Mouse (Mus musculus) layer of hippocampus, adult 8-10 months (tissue): ENCODE data around the gene Shisa3. TPM values are rescaled to one million over a fixed set of nuclear protein-coding genes. Genes with fewer than 3 reads are reported as not detected.
A peak's percentile ranks its signal among the peaks of the same experiment; 100 is the strongest.

ENCODE experiments used
- DNase-seq, 2 experiments: peaks; one replicate each; pipeline ENCODE4 v3.0.0; 2022; ENCODE audit warnings: low spot score in 2 of 2
- total RNA-seq, 4 experiments: library from RNA; stranded (reverse); gene quantifications; 2 replicates each; pipeline ENCODE4 v1.2.4; 2022

The Shisa3 gene
- total RNA-seq, 4 experiments from 2014 or later = 0.70 to 1.2 (median 0.94) TPM

DNA sequence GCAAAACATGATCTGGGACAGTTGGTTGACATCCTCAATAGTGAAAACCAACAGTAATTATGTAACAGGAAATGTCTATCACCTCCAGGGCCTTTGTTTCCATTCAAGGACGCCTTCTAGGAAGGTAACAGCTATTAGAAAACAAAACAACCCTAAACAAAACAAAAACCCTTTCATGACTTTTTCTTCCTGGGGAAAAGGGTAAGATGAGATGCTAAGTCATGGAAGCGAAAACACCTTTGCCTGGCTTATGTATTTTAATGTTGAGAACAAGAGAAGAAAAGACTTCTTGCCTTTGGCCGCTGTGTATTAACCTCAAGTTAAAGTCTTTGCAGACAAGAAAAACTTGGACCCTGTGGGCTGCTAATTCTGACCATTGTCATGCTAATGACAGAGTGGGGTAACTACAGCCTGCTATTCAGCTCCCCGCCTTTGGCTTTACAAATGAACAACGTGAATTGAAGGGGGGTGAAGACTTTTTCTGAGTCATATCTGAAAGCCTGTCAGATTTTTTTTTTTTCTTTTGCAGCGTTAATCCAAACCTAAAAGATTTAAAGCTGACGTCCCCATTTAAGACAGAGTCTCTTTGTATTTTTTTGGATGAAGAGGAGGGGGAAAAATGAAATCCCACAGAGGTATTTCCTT lies 25.6 kb downstream of the Shisa3 start:
- DNase-seq = no peak

- no peak for DNase-seq
These were observed 26.2 kb downstream of the Shisa3 start for GRCm38 (mm10) chr5:67633831-67634268.

GRCm38 (mm10) chr5:67634339-67634738 lies 26.7 kb downstream of the Shisa3 start:
- no peak for DNase-seq

DNA sequence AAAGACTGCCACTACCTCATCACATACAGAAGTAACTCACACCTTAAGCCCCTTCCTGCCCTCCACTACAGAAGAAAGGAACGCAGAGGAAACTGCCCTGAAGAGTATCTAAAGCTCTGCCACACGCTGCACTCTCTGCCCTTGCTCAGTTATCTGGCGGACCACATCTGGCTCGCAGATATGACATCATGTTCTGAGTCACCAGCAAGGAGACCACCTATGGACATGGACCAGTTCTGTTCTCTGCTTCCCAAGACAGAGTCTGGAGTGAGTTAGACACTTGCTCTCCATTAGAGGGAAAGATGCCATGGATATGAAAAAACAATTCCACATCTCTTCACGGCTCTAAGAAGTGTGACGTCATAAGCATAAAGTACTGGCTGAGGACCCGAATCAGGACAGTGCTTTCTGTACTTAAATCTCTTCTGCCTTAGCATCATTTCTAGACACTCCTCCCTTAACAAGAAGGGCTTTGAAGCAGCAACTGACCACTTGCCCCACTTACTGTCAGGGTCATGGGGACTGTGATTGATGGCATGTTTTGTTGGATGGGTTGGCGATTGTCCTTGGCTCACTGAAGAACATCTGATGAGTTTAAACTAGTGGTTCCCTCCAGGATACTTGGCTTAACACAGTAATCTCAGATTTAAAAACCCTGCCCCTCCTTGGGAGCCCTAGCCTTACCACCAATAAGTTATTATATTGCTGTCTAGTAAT lies 33.1 kb downstream of the Shisa3 start:
- no peak for DNase-seq

GRCm38 (mm10) chr5:67641406-67642120 lies 33.9 kb downstream of the Shisa3 start:
- no peak for DNase-seq

DNA sequence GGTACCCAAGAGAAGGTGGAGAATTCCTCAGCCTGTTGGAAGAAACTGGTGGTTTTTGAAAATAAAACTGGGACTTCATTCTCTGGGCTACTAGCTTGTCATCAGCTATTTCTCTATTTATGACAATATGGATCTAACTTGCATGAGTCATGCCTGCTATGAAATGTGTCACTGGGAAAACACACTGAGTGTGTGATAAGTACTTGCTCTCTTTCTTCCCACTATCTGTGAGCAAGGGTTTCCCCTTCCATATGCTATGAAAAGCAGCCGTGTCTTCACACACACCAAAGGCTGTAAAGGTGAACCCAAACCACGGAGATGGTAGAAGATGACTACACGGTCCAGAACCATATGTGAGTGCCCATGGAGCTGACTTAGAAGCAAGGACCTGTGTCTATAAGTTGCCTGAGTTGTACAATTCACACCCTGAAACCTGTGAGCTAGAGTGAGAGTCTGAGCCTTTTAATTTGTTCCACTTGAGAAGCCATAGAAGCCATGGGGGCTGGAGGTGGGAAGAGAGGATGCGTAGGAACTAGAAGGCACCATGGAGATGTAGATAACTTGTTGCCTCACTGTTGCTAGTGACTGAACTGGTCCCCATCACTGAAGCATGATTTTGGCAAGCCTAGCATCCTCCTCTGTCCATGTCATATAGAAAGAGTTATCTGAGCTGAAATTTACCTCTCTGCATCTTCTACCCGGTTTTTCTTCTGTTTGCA lies 36.0 kb downstream of the Shisa3 start:
- no peak for DNase-seq

GRCm38 (mm10) chr5:67646756-67647529 lies 39.3 kb downstream of the Shisa3 start:
- DNase-seq = peak in 1 of 2 experiments; percentile 36

DNA sequence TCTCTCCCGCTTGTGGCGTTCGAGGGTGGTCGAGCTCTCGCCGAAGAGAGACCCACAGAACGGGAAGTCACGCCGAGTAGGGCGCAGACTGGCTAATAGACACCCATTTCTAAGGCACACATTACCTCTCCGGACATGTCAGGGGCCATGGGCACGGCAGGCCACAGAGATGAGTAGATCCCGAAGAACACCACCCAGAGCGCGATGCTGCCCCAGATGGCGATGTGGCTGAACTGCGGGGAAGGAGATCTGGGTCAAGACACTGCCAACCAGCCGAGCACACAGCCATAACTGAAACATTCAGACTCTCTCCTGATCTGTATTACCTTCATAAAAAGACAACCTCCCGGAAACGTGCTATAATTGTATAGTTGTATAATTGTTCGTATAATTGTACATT lies 39.9 kb downstream of the Shisa3 start:
- DNase-seq = no peak

DNA sequence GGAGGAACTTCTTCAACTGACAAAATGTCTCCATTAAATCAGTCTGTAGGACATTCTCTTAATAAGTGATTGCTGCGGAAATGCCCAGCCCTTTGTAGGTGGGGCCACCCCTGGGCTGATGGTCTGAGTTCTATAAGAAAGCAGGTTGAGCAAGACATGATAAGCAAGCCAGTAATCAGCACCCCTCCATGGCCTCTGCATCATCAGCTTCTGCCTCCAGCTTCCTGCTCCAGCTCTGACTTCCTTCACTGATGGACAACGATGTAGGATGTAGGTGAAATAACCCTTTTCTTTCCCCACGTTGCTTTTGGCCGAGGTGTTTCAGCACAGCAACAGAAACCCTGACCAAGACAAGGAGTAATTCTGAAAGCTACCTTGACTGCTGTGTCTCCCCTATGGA lies 41.5 kb downstream of the Shisa3 start:
- no peak for DNase-seq

GRCm38 (mm10) chr5:67650021-67650420 lies 42.3 kb downstream of the Shisa3 start:
- no peak for DNase-seq

DNA sequence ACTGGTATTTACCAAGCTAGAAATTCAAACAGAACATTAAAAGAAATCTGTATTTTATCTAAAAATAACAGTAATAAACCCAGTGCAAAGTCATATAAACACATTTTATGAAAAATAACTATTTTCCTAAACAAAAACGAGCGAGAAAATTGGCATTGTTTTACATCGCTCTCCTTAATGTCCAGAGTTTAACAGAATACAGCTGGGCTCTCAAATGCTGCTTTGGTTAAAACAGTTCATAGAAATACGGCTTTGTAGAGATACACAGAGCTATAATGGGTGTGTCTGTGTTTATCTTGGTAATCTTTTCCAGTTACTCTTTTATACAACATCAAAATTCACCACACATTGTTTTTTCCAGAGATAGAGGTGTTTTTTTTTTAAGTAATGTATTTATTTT lies 44.8 kb downstream of the Shisa3 start:
- no peak for DNase-seq

GRCm38 (mm10) chr5:67653543-67653942 lies 45.9 kb downstream of the Shisa3 start:
- no peak for DNase-seq

- DNase-seq = no peak
These were observed 46.9 kb downstream of the Shisa3 start for GRCm38 (mm10) chr5:67654572-67654971.

- no peak for DNase-seq
These were observed 48.2 kb downstream of the Shisa3 start for GRCm38 (mm10) chr5:67655696-67656519.

DNA sequence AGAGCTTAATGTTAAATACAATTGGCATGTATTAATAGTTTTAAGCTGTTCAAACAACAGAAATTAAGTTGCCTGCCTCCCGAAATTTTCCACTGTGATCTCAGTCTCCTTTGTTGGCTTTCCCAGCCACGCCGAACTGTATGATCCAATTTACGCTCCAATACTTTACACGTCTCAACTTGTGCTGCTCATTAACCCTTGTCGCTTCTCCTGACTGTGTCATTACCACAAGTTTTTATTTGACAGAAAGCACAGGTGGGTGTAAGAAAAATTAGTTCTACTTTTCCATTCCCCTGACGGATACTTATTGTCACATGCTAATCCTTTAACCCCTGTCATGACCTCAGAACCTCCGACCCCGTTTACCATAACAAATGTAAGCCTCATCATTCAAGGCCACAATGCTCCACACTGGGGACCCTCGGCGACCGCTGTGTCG lies 49.2 kb downstream of the Shisa3 start:
- no peak for DNase-seq

DNA sequence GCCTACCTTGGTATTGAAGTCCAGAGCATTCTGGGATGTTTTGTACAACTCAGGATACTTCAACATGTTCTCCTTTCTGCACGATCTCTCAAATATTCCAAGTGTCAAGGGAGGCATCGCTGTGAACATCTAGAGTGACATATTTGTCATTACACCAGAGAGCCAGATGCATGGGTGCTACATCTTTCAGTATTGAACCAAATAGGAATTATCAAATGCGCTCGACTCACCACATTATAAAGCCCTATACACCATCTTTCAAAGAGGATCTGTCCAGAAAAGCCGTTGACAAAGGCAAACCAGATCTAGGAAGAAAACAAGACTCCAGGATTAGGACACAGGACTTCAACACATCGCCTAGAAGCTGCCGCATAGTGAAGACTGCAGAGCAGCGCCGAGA lies 52.2 kb downstream of the Shisa3 start:
- no peak for DNase-seq

GRCm38 (mm10) chr5:67662715-67663114 lies 55.0 kb downstream of the Shisa3 start:
- DNase-seq = no peak

DNA sequence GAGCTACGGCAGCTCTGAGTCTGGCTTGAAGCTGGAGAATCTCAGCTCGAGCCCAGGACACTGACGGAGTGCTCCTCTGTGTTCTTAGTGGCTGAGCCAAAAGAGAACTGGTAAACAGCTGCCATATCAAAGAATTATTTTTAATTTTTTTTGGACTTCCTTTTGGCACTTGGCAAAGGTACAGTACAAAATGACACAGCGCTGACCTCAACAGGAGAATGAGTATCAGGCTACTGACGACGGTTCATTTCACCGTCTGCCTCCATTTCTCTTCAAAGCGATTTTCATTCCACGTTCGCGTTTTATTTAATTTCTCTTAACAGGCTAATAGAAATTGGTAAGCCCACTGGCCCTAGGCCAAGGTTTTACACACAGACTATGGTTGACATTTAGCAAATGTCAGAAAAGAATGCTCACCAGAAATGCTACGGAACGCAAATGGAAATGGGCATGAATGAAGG lies 61.8 kb downstream of the Shisa3 start:
- DNase-seq = no peak

DNA sequence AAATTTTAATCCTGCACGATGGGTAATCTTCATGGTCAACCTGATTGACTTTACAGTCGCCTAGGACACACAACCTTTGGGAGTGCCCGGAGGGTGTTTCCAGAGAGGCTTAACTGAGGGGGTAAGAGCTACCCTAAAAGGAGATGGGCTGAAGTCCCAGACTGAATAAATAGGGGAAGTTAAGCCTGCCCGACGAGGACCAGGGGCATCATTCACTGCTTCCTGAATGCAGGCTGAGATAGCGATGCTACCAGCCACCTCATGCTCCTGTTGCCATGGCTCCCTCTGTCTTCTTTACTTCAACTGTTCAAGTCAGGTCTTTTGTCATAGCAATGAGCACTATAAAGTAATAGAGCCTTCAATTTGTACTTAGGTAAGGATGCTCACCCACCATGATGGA lies 62.5 kb downstream of the Shisa3 start:
- no peak for DNase-seq

DNA sequence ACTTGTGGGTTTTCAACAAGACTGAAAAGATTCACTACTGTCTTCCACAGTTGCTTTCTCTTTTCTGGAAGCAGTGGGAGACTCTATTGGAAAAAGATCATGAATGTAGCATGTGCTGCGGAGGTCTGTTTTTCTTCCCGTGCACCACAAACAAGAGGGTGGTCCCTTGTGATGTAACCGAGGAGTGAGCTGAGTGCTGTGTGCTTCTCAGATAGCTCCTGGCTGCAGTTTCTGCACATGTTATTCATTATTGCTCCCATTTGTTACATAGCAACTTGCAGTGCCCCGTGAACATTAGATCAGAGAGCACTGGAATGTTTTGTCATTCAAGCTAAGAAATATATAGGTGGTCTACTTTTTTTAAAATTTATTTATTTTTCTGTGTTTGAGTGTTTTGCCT lies 65.3 kb downstream of the Shisa3 start:
- no peak for DNase-seq
